Mouse (Mus musculus) induced T-regulatory cell, adult 2 months (primary cell): Measurements from ENCODE around the gene Dad1.
A peak's percentile ranks its signal among the peaks of the same experiment; 100 is the strongest.

ENCODE experiments used
- DNase-seq: peaks from one replicate; pipeline ENCODE4 v3.0.0-alpha.2; 2012; ENCODE audit warnings: low read depth

Gene Dad1

DNA sequence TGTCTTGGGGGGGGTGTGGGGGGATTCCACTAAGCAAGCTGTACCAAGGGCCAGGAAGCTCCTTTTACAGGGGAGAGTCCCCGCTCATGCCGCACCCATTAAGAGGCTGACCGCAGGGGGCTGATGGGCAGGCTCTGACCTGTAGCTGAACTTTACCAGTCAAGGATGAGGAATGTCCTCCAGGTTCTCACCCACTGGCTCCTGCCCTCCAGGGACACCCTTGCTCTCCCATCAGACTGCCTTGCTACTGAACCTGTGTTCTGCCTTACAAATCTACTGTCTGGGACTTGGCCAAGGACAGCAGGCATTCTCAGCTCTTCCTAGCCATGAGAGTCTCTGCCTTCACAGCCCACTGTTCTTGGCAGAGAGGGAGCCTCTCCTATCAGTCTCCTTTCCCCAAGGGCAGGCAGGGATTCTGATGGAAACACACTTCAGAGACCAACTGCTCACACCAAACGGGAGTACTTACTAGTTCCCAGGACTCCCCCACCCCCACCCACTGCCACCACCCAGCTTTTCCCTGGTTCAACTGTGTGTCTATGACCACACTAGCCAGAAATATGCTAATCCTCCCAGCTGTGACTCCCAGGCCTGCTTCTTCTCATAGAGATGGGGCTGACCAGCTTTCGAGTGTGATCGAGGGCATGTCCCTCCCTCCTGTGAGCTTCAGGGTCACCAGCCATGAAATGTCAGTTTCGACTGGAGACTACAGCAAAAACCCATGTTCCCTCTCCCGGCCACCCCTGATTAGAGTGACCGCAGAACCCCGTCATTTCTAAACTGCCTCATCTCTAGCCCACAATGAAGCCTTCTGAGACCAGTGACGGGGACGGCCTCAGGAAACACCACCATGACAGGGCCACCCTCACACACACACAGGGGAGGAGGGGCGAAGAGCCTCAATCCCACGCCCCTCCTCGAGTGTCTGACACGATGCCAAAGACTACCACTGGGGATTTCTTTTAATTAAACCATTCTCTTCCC, 29.1 kb downstream of the Dad1 start:
- peak; percentile 95 for DNase-seq

DNA sequence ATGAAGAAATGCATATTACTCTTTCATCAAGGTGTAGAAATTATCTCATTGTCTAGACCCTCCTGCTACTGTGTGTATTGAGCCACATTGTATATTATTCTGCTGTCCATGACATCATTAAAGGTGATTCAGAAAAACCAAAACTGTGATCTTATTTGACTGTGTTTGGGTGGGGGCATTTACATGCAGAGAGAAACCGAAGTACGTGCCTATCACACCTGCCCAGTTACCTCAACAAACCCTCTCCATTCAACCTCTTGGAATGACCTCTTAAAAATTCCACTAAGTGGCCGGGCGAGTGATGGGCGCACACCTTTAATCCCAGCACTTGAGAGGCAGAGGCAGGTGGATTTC, 29.9 kb downstream of the Dad1 start:
- DNase-seq = peak; percentile 81

DNA sequence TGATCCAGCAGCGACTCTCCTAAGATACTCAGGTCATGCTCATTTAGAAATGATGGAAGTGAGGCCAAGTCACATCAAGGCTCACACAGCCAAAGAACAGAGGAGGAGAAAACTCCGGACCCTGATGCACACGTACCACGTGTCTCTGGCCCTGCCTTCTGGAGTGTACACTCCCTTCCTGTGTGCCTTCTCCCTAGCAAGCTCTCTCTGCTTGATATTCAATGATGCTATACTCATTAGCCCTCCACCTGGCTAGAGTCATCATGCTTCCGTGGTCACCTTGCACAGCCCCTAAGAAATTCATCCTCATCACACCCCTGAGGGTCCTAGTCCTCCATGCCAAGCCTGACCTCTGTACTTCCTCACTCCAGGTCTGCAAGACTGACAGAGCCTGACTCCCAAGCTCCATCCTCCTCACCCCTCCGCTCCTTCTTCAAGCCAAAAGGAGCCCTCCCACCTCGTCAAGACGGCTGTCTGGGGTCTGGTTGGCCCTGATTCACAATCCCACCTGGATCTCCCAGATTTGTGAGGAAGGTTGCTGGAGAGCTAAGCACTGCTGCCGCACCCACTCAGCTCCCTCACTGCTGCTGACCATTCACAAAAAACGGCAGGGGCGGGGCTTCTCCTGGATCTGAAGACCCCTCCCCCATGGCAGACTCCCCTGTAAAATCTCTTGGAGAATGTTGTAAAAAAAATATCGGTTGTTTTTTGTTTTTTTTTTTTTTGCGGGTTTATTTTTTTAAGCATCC, 30.4 kb downstream of the Dad1 start:
- DNase-seq = peak; percentile 76

DNA sequence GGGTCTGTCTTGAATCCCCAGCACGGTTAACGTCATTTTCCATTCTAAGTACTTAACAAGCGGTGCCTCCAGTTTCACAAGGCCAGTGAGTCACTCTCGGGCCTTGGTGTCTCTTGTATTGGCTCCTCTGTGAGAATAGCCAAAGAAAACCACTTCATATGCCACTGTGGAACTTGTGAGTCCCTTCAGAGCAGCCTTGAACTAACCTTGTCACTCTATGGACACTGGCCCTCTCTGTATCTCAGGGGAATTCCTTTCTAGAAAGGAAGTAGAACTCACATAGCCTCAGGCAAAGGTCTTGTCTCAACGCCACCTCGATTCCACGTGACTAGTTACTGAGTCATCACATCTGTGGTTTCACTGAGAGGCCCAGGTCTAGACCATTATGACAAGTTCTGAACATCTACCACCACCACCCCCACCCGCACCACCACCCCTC, 31.6 kb downstream of the Dad1 start:
- peak; percentile 97 for DNase-seq

DNA sequence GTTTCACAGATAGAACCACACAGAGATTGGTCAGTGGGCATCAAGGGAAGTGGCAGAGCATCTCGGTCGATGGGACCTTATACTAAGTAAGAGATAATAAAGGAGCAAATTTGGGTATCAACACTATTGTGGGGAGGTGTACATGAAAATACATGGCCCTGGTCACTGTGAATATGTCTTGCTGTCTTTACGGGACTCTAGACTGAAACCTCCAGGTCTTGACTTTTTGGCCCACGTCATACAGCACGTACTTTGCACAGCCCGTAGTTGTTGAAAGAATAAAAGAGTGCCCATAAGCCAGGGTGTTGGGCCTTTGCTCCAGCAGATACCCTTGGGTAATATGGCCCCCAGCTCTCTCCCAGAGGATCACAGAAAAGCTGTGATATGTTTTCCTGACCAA, 32.3 kb downstream of the Dad1 start:
- DNase-seq = peak; percentile 84

DNA sequence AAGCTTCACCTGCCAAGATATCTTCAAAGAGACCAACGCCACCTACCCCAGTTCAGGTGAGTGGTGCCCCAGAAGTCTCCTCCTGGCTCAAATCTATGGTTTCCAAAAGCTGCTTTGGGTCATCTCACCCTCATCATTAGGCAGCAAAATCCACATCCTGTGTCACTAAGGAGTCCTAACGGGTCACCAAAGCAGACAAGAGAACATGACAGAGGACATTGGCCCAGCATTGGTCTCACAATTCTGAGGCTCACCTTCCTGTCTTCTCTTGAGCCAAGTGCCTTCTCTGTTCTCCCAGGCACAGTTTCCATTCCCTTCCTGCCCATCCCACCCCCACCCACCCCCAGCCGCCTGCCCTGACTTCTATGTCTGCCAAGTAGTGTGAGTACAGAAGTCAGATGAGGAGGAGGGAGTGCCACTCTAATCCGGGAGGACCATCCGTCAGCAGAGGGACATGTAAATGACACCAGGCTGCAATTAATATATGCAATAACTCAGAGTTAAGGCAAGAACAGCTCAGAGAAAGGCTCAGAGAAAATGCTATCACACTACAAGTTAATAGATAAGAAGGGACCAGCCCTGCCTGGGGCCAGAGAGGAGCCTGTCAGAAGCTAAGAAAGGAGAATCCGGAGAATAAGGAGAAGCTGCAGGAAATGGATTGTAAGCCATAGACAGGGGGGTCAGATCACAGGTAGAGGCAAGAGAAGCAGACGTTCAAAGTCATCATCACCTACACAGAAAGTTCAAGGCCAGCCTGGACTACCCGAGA, 33.0 kb downstream of the Dad1 start:
- peak; percentile 71 for DNase-seq

DNA sequence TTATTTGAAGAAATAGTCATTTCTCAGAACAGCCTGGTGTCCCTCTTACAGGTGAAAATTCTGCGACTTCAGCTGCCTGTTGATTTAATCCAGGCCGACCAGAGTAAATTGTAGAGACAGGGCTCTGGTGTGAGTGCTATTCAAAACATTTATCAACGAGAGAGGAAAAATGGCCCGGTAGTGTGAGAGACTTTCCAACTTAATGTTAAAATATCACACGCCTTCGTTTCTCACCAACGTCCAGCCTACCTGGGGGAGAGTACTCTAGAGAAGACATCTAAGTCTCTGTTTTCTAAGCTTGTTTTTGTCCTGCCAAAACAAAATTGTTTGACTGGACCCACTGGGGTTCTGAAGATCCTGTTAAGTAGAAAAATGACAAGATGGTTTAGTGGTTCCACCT, 34.1 kb downstream of the Dad1 start:
- DNase-seq = peak; percentile 69

DNA sequence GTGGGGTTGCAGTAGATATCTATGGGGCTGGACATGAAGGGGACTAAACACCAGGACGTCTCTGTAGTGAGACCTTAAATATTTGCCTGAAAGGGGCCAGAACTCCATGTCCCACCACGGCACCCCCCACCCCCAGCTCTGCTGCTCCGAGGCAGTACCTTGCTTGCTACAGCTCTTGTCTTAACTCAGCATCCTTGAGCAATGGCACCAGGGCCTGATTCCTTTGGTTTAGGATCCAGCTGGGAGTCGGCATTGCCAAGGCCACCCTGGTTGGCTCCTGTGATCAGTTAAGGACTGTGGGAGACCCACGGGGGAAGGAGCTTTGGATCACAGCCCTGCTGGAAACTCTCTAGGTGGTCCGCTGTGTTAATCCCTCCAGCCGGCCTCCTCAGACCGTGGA, 34.6 kb downstream of the Dad1 start:
- peak; percentile 67 for DNase-seq

DNA sequence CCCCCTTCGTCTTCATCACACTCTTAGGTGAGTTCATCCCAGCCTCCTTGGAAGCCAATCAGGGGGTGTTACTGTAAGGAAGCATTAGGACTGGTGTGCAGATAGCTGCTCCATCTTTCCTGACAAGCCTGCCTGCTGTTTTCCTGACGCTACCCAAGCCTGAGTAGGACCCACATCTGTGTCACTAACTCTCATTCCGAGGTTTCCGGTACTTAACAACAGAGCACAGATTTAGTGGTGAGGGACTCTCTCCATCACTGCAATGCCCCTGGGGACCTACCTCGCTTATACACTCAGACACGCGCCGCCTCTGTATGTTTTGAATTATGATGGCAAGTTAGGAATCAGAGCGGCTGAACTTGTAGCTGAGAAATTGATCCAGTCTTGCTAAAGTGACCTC, 35.2 kb downstream of the Dad1 start:
- DNase-seq = peak; percentile 87

DNA sequence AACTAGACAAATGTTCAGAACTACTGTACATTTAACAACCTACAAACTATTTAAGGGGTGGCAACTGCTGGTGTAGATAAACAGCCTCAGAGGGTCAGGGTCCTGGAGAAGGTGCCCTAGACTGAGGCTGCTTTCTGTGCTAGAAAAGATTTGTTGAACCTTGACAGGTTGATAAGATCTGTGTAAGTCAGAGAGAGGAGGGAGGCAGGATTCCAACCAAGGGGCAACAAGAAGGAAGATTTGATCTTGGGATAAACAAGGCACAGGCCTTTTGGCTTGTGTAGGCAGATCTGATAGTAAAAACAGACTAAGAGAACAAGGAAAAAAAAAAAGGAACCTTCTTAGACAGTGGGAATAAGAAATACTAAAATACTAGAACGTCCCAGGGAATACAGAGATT, 35.7 kb downstream of the Dad1 start:
- peak; percentile 72 for DNase-seq

DNA sequence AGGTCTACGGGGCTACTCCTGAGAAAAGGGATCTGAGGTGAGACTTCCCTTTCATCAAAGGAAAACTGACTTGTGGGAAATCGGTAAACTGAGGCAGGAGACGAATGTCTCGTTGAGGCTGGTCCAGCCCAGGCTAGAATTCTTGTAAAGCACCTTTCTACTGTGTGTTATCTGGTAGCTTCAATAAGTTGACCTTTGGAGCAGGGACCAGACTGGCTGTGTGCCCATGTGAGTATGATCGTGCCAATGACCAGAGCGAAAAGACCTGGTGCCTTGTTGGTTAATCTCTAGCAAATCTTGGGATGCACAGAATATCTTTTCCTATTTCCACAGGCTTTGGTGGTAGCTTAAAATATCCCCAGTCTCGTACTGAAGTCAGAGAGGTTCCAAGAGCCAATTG, 37.8 kb downstream of the Dad1 start:
- no peak for DNase-seq

DNA sequence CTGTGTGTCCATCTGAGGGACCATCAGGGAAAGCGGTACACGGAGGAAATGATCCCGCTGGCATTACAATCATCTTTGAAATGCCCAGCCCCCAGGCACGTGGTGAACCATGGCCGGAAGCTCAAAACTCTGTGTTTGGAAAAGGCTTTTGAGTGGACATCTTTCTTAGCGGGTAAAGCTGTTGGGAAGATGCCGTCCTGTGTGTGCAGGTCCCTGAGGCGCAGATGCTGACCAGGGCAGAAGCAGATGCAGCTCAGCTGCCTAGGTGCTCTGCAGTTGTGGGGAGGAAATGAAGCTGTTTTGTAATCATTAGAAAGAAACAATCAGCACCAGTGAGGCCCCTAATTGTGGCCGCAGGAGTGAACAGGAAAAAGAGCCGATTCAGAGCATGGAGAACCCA, 39.0 kb downstream of the Dad1 start:
- no peak for DNase-seq

DNA sequence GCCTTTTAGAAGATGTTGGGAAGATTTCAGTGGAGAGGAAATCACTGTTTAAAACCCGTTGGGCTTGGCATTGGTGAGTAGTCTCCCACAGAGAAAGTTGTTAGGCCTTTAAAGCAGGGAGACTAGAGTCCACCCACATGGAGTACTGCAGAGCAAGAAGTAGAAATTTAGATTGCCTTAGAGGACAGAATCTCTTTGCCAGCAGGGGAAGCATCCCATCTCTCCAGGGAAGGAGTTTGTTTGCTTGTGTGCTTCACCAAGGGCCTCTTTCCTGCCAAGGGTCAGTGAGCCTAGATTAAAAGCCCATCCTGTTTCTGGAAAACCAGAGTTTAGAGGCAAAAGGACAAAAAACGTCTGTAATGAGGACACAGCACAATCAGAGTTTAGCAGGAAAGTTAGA, 39.4 kb downstream of the Dad1 start:
- no peak for DNase-seq

DNA sequence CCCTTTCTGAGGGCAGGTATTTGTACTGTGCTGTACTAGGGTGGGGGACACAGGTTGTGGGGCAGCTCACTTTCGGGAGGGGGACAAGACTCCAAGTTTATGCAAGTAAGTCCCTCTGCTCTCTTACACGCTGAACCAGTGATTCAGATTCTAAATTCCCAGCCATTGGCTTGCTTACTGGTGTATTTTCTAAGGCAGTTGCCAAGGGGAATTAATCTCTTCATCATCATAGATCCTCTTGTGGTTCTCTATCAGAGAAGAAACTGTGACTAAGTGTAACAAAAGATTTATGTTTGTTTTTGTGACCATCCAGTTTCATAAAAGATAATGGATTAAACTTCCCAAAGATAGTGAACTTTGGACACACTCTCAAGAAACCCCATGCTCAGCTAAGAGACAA, 40.2 kb downstream of the Dad1 start:
- peak; percentile 76 for DNase-seq

DNA sequence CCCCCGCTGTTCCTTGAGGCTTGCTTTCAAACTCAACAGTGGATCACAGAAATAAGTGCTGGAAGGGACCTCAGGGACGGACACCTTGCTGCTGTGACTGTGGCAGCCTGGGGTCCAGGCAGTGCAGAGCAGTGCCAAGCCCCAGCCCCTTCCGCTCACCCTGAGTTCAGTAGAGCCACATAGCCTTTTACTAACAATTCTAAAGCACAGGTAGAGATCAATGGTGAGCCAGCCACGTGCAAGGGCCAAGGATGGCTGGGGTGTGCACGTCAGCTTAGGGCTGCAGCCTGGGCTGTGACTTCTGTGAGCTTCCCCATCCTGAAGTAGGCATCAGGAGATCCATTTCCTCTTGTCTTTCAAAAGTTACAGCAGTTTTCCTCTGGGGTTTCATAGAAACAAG, 42.1 kb downstream of the Dad1 start:
- peak; percentile 70 for DNase-seq

DNA sequence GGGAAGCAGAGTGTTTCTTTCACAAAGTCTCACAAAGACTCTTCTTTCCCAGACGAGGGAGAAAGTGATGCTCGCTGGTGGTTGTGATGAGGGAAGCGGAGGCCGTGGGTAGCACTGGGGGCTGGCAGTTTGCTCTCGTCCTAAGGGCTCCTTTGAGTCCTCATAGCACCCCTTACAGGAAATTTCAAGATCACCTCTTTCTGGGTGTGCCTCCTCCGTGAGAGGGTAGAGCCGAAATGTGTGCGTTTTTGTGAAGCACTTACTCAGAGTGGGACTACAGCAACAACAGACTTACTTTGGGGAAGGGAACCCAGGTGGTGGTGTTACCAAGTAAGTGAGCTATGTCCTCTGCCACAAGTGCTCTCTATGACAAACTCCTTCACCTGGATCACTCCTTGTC, 42.7 kb downstream of the Dad1 start:
- DNase-seq = peak; percentile 82

DNA sequence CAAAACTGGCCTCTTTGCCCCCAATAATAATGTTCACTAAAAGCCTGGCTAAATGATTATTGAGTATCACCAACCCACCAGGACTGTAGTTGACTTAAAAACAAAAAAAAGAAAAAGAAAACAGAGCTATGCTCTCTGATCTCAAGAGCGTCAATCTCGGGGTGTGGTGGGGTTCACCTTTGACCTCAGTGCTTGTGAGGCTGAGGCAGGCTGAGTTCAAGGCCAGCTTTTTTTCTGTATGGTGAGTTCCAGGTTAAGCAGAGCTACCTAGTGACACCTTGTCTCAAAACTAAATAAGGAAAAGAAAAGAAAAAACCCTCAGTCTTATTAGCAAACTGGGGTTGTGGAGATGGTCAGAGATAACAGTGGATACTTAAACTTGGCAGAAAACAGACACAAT, 43.5 kb downstream of the Dad1 start:
- DNase-seq = peak; percentile 75

DNA sequence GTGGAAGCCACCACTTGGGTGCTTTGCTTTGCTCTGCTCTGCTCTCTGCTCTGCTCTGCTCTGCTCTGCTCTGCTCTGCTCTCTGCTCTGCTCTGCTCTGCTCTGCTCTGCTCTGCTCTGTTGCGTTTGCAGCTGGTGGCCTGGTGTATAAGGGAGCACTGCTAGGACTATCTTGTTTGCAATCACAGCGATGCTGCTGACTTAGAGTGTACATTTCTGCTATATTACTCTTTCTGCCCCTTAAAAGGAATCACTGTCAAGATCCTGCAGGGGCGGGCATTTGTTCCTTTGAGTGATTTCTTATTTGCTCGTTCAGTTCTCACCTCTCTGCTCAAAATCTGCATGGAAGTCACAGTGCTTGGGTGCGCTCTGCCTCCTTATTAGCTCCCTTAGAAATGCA, 44.0 kb downstream of the Dad1 start:
- DNase-seq = no peak

DNA sequence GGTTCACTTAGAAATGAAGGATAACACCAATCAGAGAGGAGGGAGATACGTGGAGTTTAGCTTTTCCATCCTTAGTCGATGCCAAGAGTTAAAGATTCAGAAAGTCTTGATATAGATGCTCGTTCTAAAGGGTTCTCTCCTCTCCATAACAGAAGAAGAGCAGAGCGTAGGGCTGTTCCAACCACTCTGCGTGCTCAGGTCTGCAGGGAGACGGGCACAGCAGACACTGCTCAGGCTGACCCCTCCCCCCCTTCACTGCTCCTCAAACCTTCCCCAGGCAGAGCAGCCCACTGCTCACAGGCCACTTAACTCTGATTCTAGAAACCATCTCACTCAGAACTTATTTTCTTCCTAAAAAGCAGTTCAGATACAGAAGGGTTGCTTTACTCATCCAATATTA, 45.2 kb downstream of the Dad1 start:
- DNase-seq = peak; percentile 72

DNA sequence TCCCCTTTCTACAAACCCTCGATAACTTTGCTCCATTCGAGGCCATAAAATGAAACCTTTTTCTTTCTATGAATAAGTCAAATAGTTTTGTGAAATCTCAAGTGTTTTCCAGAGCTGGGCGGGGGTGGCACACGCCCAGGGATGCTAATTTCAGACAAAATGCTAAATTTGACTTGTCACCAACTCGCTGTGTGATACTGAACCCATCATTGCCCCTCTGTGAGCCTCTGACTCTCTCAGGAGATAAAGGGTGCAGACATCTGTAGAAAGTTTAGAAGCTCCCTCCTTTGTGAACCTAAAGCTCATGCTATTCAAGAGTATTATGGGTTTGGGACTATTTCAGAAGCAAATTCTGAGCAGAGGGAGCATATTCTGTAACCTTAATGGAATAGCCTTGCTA, 46.0 kb downstream of the Dad1 start:
- DNase-seq = peak; percentile 69

DNA sequence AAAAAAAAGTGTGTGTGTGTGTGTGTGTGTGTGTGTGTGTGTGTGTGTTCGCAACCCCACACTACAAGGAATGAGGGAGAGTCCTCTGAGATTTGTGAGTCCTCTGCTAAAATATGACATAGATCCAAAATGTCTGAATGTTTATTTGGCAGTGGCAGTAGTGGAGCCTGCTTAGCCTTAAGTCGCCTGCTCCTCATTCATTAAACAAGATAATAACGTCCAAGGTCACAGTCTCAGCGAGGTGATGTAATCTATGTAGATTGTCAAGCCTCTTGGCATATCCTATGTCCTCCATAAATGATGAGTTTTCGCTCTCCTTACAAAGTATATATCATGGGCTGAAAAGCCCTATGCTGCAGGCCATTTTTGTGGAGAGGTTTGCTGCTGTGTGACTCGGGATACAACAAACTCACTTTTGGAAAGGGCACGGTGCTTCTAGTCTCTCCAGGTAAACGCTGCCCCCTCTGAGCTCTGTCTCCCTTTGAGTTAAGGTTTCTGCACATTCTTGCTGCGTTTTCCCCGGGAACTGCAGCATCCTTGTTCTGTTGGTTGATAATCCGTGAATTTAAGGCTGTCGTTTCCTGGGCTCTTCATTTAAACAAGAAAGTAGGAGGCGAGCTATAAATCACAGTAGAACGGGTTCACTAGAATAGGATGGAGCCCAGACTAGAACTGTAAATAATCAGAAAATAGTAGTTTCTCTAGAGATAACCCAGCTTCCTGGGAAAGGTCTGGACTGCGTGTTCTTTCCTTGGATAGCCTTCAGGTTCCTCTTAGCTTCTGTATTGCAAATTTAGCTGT, 47.0 kb downstream of the Dad1 start:
- DNase-seq = peak; percentile 63

DNA sequence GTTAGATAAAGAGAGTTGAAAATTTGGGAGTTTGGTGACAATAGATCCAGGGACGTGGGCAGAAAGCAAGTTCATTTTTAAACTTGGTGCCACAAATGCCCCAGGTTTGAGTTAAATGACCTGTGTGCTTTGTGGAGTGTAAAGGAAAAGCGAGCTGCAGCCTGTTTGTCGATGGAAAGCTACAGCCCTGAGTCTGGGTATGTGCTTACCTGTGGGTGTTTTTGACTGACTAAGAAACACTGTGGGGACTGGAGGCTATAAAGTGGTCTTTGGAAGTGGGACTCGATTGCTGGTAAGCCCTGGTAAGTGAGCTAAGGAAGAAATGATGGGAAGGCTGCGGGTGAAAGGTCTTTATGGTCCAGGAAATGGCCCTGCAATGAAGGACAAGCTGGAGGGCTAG, 47.6 kb downstream of the Dad1 start:
- peak; percentile 71 for DNase-seq
